Mouse (Mus musculus) kidney, embryonic 16.5 days (tissue): ENCODE results near the gene Rsrp1. TPM values are rescaled to one million over a fixed set of nuclear protein-coding genes. Genes with fewer than 3 reads are reported as not detected.

Experiments
- ATAC-seq: fragments of 200-750 bp; cut with Nextera tagmentation; 2 replicates; pipeline ENCODE4 v1.8.0; 2017; ENCODE audit warnings: moderate TSS enrichment; ENCODE audit not compliant: low FRiP score, low TSS enrichment
- H3K27ac ChIP-seq: fragments of 300-500 bp; sonication (generic); 2 replicates; pipeline ENCODE4 v1.5.1; 2014; ENCODE audit warnings: low read length
- H3K27me3 ChIP-seq: fragments of 300-500 bp; sonication (generic); 2 replicates; pipeline ENCODE4 v1.6.1; 2014; ENCODE audit warnings: low read length, control low read depth, mixed read lengths; ENCODE audit not compliant: insufficient read depth
- H3K36me3 ChIP-seq: fragments of 300-500 bp; sonication (generic); 2 replicates; pipeline ENCODE4 v1.6.1; 2014; ENCODE audit warnings: low read length, control low read depth, mixed read lengths; ENCODE audit not compliant: insufficient read depth
- H3K4me1 ChIP-seq: fragments of 300-500 bp; sonication (generic); 2 replicates; pipeline ENCODE4 v1.6.1; 2014; ENCODE audit warnings: low read length, control low read depth, mixed read lengths; ENCODE audit not compliant: insufficient read depth
- H3K4me2 ChIP-seq: fragments of 300-500 bp; sonication (generic); replicated peaks from 2 replicates; pipeline ENCODE4 v1.6.1; 2014; ENCODE audit warnings: low read depth, low read length
- H3K4me3 ChIP-seq: fragments of 300-500 bp; sonication (generic); 2 replicates; pipeline ENCODE4 v1.5.1; 2014; ENCODE audit warnings: mild to moderate bottlenecking, low read length
- H3K9ac ChIP-seq: fragments of 300-500 bp; sonication (generic); replicated peaks from 2 replicates; pipeline ENCODE4 v1.6.1; 2014; ENCODE audit warnings: low read length
- H3K9me3 ChIP-seq: fragments of 300-500 bp; sonication (generic); 2 replicates; pipeline ENCODE4 v1.6.1; 2016; ENCODE audit warnings: low read length, control low read depth
- WGBS: fragments of 180-500 bp; shearing (Covaris S2); extraction: QIAGEN DNeasy Blood & Tissue Kit; methylation state at CpG from one replicate; pipeline ENCODE4 v1.1.7; 2014; 5-methylcytosine and 5-hydroxymethylcytosine counted together
- polyA plus RNA-seq: library from polyadenylated mRNA; unstranded; fragments of >200 nt; fragmentation: Nextera tagmentation; extraction: Ambion mirVana; gene quantifications from 2 replicates; pipeline ENCODE4 v1.2.1, GENCODE M21; 2015

Rsrp1 gene
- polyA plus RNA-seq, 1 experiment from 2014 or later: 449 TPM

GRCm38 (mm10) chr4:134955196-134955595 is 31.8 kb downstream of the Rsrp1 start:
- Histone ChIP-seq H3K27ac (no peak overlapping the region), H3K9ac (no peak overlapping the region), H3K27me3 (no peaks in the 10 kb centered on the region), H3K36me3 (no peaks in the 10 kb centered on the region), H3K9me3 (no peaks in the 10 kb centered on the region), H3K4me2 (no peak overlapping the region), H3K4me3 (no peak overlapping the region), H3K4me1 (peaks cover 11% of the 10 kb centered on the region)
- ATAC-seq: no peak
- 98% methylated on average over 2 of the region's 2 CpGs for WGBS

- Histone ChIP-seq H3K27ac (no peak overlapping the region), H3K9me3 (no peaks in the 10 kb centered on the region), H3K9ac (no peak overlapping the region), H3K27me3 (no peaks in the 10 kb centered on the region), H3K36me3 (no peaks in the 10 kb centered on the region), H3K4me1 (peaks cover 5% of the 10 kb centered on the region), H3K4me3 (no peak overlapping the region), H3K4me2 (no peak overlapping the region)
- ATAC-seq: no peak
- WGBS: 55% methylated on average over 3 of the region's 3 CpGs
These were observed 32.5 kb downstream of the Rsrp1 start for GRCm38 (mm10) chr4:134955845-134956244.

- peaks cover 4% of the 10 kb centered on the region; the same call in 1 of the 2 replicates for H3K4me1 ChIP-seq
- no peaks in the 10 kb centered on the region for H3K36me3 ChIP-seq
- 25% methylated on average over 3 of the region's 3 CpGs for WGBS
- no peaks in the 10 kb centered on the region for H3K27me3 ChIP-seq
- no peaks in the 10 kb centered on the region for H3K9me3 ChIP-seq
- H3K9ac ChIP-seq: no peak overlapping the region
- no peak overlapping the region for H3K27ac ChIP-seq
- ATAC-seq: peak; percentile 31; the same call in 1 of the 2 replicates
- H3K4me2 ChIP-seq: no peak overlapping the region
- H3K4me3 ChIP-seq: no peak overlapping the region
These were observed 32.9 kb downstream of the Rsrp1 start for GRCm38 (mm10) chr4:134956328-134956727.

GRCm38 (mm10) chr4:134963021-134963776 is 39.8 kb downstream of the Rsrp1 start:
- no peaks in the 10 kb centered on the region for H3K9me3 ChIP-seq
- H3K9ac ChIP-seq: 0 out of 2 replicates have a peak overlapping the region, but pooled peaks have one; percentile 17
- no peaks in the 10 kb centered on the region for H3K36me3 ChIP-seq
- 21% methylated on average over 19 of the region's 19 CpGs for WGBS
- no peaks in the 10 kb centered on the region for H3K27me3 ChIP-seq
- ATAC-seq: peak; percentile 80
- H3K4me1 ChIP-seq: peaks cover 8% of the 10 kb centered on the region
- H3K4me3 ChIP-seq: peak overlapping the region; percentile 28
- peak overlapping the region; percentile 43 for H3K4me2 ChIP-seq
- H3K27ac ChIP-seq: no peak overlapping the region

- Histone ChIP-seq H3K9ac (no peak overlapping the region), H3K36me3 (no peaks in the 10 kb centered on the region), H3K9me3 (no peaks in the 10 kb centered on the region; the same call in 1 of the 2 replicates), H3K4me3 (no peak overlapping the region), H3K4me2 (no peak overlapping the region), H3K4me1 (peaks cover 10% of the 10 kb centered on the region), H3K27me3 (no peaks in the 10 kb centered on the region), H3K27ac (no peak overlapping the region)
- peak; percentile 51 for ATAC-seq
- 56% methylated on average over 20 of the region's 20 CpGs for WGBS
These were observed 44.7 kb downstream of the Rsrp1 start for GRCm38 (mm10) chr4:134967887-134968604.

GRCm38 (mm10) chr4:134968605-134968976 is 45.2 kb downstream of the Rsrp1 start:
- Histone ChIP-seq H3K4me1 (peaks cover 8% of the 10 kb centered on the region), H3K4me3 (no peak overlapping the region), H3K9ac (no peak overlapping the region), H3K27me3 (no peaks in the 10 kb centered on the region), H3K36me3 (no peaks in the 10 kb centered on the region), H3K27ac (no peak overlapping the region), H3K4me2 (no peak overlapping the region), H3K9me3 (no peaks in the 10 kb centered on the region; the same call in 1 of the 2 replicates)
- WGBS: 32% methylated on average over 18 of the region's 18 CpGs
- ATAC-seq: peak; percentile 63

GRCm38 (mm10) chr4:134975261-134975928 is 52.0 kb downstream of the Rsrp1 start:
- H3K27ac ChIP-seq: no peak overlapping the region
- no peak overlapping the region for H3K9ac ChIP-seq
- H3K4me1 ChIP-seq: no peaks in the 10 kb centered on the region
- 30% methylated on average over 14 of the region's 14 CpGs for WGBS
- H3K9me3 ChIP-seq: no peaks in the 10 kb centered on the region; the same call in 1 of the 2 replicates
- no peak overlapping the region for H3K4me3 ChIP-seq
- H3K4me2 ChIP-seq: no peak overlapping the region
- H3K27me3 ChIP-seq: no peaks in the 10 kb centered on the region
- no peaks in the 10 kb centered on the region for H3K36me3 ChIP-seq
- 0 out of 2 replicates have a peak, but pooled peaks have one; percentile 57 for ATAC-seq

GRCm38 (mm10) chr4:134975929-134976308 is 52.5 kb downstream of the Rsrp1 start:
- no peaks in the 10 kb centered on the region for H3K36me3 ChIP-seq
- no peak overlapping the region for H3K4me2 ChIP-seq
- H3K9me3 ChIP-seq: no peaks in the 10 kb centered on the region; the same call in 1 of the 2 replicates
- no peaks in the 10 kb centered on the region for H3K4me1 ChIP-seq
- H3K4me3 ChIP-seq: no peak overlapping the region
- WGBS: 89% methylated on average over 4 of the region's 4 CpGs
- H3K9ac ChIP-seq: no peak overlapping the region
- no peak overlapping the region for H3K27ac ChIP-seq
- no peaks in the 10 kb centered on the region for H3K27me3 ChIP-seq
- ATAC-seq: no peak
